Mouse (Mus musculus) embryonic fibroblast, embryonic 13.5 days (primary cell): ENCODE data around the gene Rnf224.

Source experiments
- CTCF ChIP-seq: IDR thresholded peaks from 2 replicates; pipeline ENCODE4 v1.5.1; 2011; ENCODE audit warnings: mild to moderate bottlenecking, control low read depth, low read length, moderate library complexity, borderline replicate concordance; ENCODE audit not compliant: insufficient read depth
- POLR2A ChIP-seq: IDR thresholded peaks from 2 replicates; pipeline ENCODE4 v1.6.1; 2011; ENCODE audit warnings: low read depth, mild to moderate bottlenecking, control low read depth, low read length, moderate library complexity

- TF ChIP-seq CTCF, result no peak
- TF ChIP-seq POLR2A, result no peak
Observed at GRCm38 (mm10) chr2:25194006-25194405, 42.6 kb downstream of the Rnf224 start.
